Mouse (Mus musculus): ENCODE results near the gene Tbc1d10b.
"Not testable (repeated sequence)": the region's sequence is repeated elsewhere in the genome, so short reads cannot be mapped to it uniquely, and the experiment has no call there.

- TF ChIP-seq POLR2A (IDR thresholded peaks at IDR 0.05; ENCODE audit: extremely low read depth, insufficient read depth, low read length); CTCF (IDR thresholded peaks at IDR 0.05; ENCODE audit: low read depth, low read length): not testable (repeated sequence)
These were observed 42.2 kb upstream of the Tbc1d10b start for GRCm38 (mm10) chr7:127250511-127250910.

Data from liver, adult 2 months (tissue).